Mouse (Mus musculus) R1 (cell line): ENCODE data around the gene Arhgap45.

Experiments
- DNase-seq: peaks from one replicate; pipeline ENCODE4 v3.0.0-alpha.2; 2018; ENCODE audit warnings: low read depth, low spot score

Gene Arhgap45

DNA sequence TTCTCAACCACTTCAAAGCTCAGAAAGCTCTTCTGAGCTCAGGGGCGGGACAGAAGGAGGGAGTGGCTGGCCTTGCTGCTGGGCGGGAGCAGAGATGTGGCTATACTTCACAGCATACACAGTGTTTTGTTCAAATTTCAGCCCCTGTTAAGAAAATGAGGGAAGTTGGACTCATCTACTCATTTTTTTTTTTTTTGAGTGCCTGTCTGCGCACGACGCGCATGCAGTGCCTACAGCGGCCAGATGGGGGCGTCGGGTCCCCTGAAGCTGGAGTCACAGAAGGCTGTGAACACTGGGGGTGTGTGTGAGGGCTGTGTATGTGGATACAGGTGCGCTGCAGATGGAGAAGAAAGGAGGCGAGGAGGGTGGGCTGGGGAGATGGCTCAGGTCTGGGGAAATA, 29.5 kb upstream of the Arhgap45 start:
- DNase-seq: peak; percentile 89

DNA sequence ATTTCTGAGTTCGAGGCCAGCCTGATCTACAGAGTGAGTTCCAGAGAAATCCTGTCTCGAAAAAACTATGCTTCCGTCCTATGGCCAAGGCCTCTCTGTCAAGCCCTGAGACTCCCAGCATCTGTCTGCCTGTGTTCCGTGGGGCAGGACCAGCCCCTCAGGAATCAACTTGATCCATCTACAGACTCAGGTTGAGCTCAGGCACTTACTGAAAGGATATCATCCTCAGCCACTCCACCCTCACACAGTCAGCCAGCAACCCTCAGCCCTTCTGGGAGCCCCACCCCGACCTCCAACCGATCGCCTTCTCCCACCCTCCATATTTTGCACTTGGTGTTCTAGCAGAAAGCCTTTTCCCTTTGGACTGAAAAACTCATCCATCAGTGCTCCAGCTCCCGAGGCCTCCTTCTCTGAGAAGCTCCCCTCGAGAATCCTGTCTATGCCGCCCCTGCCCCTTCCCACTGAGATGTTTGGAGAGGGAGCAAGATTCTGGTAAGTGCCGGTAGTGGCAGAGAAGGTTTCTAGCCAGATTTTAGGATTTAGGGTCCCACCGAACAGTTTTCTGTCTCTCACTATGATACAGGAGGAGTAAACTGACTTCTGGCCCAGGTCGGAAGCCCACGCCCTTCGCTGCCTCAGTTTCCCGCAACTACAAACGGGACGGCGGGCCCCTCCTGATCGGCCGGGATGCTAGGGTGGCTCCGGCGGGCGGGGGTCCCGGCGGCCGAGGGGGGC, 28.5 kb upstream of the Arhgap45 start:
- DNase-seq: no peak

DNA sequence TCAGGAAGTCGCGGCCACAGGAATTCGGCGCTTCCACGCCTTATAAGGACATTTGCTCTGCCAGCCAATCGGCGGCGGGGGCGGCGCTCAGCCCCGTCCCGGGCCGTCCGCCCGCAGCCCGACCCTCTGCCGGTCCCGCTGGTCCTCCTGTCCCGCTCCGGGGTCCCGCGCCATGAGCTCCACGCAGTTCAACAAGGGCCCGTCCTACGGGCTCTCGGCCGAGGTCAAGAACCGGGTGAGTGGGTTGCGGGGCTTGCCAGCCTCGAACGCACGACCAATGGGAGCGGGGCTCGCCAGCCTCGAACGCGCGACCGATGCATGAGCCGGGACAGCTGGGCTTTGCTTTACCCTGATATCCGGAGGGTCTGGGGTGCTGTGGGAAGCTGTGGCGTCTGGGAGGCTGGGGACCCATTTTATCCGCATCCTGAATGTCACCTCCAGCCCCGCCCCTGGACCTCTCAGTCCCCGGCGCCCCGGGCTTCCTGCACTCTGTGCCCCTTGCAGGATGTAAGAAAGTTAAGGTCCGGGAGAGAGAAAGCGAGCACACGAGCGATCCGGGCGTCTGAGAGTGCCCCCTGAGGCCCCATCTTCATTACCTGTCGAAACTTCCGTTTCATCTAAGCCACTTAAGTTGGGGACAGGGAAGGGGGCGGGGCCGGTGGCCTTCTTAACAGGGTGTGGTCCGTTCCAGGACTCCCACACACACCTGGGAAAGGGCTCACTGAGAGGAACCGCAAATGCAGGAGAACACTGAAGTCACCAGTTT, 27.8 kb upstream of the Arhgap45 start, which contains the start of gene Cnn2:
Cnn2 (plus strand) TSS at position 79 of the 766 bp plus-strand sequence.
- peak; percentile 57 for DNase-seq

DNA sequence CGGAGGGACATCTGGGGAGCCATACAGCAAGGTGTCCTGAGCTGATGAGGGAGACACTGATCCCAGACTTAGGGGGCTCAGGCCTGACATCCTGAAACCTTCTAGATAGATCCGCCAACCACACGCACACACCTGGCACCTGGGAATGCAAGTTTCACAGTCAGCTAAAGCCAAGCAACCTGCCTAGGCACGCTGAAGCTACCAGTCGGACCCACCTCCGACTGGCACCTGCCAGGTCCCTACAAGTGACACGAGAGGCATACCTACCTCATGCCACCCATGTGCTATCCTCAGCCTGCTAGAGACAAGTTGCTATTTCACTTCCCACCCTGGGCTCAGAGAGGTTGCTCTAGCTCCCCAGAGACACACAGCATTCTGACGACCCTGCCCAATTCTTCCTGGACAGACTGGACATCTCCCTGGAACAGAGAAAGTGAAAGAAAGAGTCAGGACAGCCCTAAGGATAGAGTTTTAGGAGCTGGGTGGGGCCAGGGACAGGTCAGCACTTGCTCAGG, 27.1 kb upstream of the Arhgap45 start:
- DNase-seq: no peak

DNA sequence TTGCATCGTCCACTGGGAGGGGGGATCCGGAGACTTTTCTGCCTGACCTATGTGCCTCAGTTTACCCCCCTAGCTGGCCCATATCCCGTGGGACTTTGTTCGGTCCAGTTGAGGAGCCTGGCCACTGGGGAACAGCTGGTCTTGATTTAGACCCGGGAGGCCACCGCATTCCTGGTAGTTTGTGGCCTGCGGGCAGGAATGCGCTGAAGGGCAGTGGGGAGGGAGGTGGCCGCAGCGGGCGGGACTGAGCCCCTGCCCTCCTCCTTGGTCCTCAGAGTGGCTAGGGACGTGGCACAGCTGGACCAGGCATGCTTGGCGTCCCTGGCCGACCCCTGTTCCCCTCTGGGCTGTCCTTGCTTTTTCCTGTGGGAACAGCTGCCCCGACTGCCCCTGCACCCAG, 26.6 kb upstream of the Arhgap45 start:
- no peak for DNase-seq

DNA sequence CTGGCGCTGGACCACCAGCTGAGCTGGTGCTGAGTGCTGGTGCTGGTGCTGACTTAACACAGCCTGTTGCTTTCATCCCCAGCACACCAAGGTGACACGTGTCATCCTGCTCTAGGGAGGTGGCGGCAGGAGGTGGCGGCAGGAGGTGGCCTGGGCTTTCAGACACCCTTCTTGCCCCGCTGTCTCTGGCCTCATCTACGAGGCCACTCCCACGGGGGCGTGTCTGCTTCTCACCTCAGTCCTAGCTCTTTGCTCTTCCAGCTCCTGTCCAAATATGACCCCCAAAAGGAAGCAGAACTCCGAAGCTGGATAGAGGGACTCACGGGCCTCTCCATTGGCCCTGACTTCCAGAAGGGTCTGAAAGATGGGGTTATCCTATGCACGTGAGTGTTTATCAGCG, 25.4 kb upstream of the Arhgap45 start:
- peak; percentile 81 for DNase-seq

DNA sequence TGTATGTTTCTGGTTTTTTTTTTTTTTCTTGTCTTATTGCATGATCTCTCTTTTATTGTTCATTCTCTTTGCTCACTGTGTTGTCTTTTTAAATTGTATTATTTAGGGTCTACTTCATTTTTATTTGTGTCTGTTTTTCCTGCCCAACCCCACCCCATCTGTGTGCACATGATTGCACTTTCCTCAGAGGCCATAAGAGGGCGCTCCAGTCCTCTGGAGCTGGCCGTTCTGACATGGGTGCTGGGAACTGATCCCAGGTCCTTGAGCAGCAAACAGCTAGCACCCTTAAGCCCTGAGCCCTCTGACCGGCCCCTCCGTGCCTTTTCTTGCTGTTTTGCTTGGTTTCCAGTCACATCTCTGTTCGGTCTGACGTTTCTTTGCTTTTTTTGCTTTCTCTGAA, 24.9 kb upstream of the Arhgap45 start:
- peak; percentile 72 for DNase-seq

DNA sequence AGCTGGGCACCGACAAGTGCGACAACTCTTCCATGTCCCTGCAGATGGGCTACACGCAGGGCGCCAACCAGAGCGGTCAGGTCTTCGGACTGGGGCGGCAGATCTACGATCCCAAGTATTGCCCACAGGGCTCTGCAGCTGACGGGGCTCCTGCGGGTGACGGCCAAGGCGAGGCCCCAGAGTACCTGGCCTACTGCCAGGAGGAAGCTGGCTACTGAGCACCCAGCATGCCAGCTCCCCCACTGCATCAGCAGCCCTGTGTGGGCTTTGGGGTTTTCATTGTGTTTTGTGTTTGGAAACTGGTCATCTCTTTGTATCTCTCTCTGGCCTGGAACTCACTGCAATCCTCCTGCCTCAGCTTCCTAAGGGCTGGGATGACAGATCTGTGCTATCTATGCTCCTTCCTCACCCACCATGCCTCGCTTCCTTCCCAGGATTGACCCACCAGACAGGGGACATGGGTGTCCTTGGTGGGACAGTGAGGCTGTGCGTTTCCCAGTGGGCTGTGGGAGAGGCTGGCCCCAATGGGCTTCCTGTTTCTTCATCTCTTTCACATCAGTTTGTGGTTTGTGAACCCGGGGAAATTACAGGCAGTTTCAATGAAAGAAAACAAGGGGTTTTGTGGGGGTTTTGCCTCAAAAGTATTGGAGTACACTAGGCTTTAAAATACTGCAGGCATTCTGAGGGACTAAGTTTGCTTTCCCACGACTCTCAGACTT, 21.9 kb upstream of the Arhgap45 start:
- DNase-seq: no peak

DNA sequence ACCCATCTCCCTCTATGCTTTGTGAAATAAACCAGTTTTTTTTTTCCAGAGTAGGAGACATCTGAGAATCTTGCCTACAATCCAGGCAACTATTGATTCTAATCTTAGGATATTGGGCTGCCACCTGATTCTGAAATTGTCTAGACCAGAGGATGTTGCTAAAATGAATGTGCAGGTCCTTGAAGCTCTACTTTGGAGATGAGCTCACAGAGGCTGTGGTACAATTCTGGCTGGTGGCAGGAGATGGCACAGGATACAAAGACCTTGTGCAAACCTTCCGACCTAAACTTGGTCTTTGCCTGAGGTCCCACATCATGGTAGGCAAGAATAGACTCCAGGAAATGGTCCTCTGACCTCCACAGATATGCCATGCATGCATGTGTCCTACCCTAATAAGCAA, 20.8 kb upstream of the Arhgap45 start:
- DNase-seq: no peak

DNA sequence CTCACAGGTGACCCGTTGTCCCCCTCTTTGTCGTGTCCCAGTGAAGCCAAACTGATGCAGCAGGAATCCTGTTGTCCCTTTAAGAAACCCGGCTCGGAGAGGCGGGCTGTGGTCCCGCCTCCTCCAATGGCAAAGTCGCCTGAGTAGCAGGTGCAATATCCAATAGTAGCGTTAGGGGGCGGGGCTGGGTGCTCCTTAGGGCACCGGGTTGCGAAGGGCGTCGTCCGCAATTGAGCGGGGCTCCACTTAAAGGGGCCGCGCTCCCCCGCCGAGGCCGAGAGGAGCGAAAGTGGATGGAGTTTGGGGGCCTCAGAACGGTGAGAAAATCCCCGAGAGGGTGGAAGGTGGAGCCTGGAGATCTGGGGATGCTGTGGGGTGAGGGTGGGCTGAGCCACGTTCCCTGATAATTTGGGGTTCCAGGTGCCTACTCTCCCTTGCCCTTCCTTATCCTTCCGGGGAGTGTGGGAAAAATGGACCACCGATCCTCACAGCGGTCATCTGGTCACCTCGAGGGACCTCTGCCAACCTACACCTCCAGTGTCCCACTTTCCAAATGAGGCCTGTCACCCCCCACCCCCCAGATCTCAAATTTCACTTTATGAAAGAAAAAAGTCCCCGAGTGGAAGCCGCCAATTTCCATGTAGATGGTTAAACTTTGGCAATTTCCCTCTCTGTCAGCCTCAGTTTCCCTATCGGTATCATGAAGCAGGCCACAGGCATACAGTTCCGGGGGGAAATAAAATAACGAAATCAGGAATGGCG, 20.0 kb upstream of the Arhgap45 start, which contains the start of gene Abca7:
Abca7 (plus strand) TSS at position 223 of the 762 bp plus-strand sequence.
- peak; percentile 96 for DNase-seq

DNA sequence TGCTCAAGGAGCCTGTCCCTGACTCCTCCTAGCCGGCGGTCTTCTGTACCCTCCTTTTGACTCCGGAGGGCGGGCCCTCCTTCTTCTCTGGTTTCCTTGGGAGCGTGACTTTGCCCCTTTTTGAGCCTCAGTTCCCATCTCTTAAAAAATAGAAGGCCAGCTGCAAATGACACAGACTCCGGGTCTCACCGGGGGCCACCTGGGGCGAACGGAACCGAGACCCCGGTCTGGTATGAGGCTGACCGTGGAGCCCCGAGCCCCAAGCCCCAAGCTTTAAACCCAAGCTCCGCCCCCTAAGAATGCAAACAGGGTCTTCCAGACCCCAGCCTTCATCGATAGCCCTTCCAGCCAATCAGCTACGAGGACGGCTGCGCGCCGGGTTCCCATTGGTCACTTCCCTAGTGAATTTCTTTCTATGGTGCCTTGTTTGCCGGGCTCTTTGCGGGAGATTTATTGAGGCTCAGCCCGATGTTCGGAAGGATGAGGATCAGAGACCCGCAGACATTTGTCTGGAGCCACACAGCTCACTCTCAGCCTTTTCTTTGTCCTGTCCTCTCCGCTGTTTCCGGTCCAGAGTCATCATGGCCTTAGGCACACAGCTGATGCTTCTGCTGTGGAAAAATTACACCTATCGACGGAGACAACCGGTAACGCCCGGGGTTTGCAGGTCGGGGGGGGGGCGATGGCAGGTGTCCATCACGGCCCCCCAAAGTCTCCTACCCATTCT, 19.3 kb upstream of the Arhgap45 start:
- peak; percentile 95 for DNase-seq

DNA sequence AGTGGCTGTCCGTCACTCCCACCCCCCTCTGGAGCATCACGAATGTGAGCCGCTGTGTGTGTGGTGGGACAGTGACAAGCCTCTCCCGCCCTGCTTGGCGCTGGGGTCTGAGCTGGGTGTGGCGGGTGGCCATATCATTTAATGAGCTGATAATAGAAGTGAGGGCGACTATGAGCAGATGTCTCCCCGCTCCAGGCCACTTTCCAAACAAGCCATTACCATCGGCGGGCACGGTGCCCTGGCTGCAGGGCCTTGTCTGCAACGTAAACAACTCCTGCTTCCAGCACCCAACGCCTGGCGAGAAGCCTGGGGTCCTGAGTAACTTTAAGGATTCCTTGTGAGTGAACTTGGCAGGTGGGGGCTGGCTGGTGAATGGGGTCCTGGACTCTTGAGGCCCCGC, 18.6 kb upstream of the Arhgap45 start:
- no peak for DNase-seq

DNA sequence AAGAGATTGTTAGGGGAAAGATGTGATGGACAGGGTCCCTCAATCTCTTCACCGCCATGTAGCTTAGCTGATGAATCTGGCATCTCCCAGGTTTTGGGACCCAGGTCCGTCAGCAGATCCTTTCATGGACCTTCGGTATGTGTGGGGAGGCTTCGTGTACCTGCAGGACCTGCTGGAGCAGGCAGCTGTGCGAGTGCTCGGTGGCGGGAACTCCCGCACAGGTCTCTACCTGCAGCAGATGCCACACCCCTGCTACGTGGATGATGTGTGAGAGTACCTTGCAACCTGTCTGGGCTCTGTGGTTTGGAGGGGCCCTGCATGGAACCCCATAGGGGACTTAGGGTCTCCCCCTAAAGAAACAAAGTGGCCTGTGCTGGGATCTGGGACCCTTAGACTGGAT, 14.5 kb upstream of the Arhgap45 start:
- DNase-seq: no peak

DNA sequence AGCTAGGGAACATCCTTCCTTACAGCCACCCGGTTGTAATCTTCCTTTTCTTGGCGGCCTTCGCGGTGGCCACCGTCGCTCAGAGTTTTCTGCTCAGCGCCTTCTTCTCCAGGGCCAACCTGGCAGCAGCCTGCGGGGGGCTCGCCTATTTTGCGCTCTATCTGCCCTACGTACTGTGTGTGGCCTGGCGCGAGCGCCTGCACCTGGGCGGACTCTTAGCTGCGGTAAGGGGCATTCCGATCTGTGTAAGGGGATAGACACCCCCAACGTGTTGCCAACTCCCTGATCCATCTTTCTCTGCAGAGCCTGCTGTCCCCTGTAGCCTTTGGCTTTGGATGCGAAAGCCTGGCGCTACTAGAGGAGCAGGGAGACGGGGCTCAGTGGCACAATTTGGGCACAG, 13.6 kb upstream of the Arhgap45 start:
- DNase-seq: no peak

DNA sequence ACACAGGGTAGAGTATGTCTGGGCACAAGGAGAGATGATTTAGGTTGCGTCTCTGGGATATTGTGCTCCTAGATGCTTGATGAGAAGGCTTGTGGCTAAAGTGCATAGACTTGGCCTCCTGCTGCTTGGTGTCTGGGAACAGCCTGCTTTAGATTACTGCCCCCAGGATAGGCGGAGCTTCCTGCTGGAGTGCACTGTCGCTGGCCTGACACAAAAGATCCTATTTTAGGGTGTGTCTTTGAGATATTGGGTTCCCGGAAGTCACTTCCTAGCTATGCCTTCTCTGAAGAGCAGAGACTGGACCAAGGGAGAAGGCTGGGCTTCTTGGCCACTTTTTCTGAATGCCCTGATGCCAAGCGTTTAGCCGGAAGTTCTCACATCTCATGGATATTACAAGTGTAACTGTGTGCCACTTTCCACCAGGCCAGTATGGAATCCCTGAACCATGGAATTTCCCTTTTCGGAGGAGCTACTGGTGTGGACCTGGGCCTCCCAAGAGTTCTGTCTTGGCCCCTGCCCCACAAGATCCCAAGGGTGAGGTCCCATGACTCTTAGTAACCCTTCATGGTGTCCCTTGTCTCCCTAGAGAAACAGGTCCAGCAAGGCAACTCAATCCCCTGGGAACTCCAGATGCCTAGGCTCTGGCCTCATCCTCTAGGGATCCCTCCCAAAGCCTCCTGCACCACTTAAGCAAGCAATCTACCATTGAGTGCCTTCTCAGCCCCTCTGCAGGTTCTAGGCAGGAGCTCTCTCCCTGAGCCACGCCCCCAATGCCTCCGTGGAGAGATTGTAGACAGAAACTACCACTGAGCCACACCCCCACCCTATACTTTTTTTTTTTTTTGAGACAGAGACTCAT, 12.8 kb upstream of the Arhgap45 start:
- peak; percentile 66 for DNase-seq

DNA sequence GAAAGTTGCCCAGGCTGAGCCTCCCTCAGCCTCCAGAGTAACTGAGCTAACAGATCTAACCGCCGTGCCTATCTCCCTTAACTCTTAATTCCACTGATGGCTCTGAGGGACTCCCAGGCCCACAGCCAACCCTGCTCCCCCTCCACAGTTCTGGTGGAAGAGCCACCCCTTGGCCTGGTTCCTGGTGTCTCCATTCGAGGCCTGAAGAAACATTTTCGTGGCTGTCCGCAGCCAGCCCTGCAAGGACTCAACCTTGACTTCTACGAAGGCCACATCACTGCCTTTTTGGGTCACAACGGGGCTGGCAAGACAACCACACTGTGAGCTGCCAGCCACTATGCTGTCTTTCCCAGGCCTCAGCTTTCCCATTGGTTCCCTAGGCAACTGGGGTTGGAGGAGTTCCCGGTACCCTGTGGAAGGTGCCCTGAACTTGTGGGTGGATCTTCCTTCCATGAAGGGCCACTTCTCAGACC, 12.2 kb upstream of the Arhgap45 start:
- DNase-seq: no peak

DNA sequence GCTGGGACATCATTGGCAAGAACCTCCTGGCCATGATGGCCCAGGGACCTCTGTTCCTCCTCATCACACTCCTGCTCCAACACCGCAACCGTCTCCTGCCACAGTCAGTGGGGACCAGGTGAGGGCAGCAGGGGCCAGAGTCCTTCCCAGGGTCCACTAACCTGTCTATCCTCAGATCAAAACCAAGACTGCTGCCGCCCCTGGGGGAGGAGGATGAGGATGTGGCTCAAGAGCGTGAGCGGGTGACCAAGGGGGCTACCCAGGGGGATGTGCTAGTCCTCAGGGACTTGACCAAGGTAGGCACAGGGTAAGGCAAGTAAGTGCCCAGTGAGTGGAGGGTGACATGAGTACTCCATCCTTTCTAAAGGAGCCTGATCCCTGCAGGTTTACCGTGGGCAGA, 4.7 kb upstream of the Arhgap45 start:
- no peak for DNase-seq

DNA sequence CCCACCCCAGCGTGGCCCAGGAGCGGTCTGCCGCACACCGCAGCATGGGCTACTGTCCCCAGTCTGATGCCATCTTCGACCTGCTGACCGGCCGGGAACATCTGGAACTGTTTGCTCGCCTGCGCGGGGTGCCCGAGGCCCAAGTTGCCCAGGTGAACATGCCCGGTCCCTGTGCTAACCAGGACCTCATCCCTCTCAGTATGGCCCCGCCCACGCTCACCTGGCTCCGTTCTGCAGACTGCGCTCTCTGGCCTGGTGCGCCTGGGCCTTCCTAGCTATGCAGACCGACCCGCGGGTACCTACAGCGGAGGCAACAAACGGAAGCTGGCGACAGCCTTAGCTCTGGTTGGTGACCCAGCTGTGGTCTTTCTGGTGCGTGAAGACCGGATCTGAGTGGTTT, 2.8 kb upstream of the Arhgap45 start:
- no peak for DNase-seq

DNA sequence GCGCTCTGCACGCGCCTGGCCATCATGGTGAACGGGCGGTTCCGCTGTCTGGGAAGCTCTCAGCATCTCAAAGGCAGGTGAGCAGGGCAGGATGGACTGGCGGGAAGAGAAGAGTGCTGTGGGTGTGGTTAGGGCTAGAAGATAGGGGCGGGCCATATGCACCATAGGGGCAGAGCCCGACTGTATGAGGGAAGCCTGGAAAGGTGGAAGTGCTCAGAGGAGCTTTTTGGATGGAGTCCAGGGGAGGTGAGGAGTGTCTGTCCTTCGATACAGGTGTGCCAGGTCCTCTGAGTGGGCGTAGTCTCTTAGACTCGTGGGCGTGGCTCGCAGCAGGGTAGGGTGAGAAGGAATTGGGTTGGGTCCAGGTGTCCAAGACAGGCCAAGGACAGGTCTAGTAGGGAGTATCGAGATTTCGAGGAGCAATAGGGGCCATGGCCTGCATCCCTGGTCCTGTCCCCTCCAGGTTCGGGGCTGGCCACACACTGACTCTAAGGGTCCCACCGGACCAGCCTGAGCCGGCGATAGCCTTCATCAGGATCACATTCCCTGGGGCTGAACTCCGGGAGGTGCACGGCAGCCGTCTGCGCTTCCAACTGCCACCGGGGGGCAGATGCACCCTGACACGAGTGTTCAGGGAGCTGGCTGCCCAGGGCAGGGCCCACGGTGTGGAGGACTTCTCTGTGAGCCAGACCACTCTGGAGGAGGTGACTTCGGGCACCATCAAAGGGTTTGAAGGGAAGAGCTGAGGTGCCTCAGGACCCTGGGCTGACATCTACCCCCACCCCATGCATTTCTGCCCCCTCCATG, 1.8 kb upstream of the Arhgap45 start:
- DNase-seq: no peak
